Mouse (Mus musculus): ENCODE measurements around the gene Zc3h4. TPM values are rescaled to one million over a fixed set of nuclear protein-coding genes. Genes with fewer than 3 reads are reported as not detected.
"Not testable (repeated sequence)": the region's sequence is repeated elsewhere in the genome, so short reads cannot be mapped to it uniquely, and the experiment has no call there.

Gene Zc3h4
- polyA plus RNA-seq, 1 experiment from 2014 or later = 12.9 TPM

DNA sequence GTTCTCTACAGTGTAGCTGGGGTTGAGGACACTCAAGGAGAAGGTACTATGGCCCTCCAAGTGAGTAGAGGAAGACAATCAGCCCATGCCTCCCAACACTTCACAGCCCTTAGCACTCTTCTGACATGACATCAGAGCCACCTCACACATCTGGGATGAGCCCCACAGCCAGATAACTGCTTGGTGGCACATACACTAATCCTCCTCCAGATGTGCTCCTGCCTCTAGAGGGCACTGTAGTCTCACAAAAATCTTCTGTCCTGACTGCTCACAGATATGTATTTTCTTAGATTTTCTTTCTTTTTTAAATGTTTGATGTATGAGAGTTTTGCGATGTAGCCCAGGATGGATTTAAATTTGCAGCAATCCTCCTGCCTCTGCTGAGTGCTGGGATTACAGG is 24.2 kb upstream of the Zc3h4 start:
- no peak for ATAC-seq
- Histone ChIP-seq H3K9me3 (ENCODE audit: control insufficient read depth) (no peaks in the 10 kb centered on the region), H3K36me3 (ENCODE audit: control insufficient read depth, insufficient read depth) (peaks cover 31% of the 10 kb centered on the region)

DNA sequence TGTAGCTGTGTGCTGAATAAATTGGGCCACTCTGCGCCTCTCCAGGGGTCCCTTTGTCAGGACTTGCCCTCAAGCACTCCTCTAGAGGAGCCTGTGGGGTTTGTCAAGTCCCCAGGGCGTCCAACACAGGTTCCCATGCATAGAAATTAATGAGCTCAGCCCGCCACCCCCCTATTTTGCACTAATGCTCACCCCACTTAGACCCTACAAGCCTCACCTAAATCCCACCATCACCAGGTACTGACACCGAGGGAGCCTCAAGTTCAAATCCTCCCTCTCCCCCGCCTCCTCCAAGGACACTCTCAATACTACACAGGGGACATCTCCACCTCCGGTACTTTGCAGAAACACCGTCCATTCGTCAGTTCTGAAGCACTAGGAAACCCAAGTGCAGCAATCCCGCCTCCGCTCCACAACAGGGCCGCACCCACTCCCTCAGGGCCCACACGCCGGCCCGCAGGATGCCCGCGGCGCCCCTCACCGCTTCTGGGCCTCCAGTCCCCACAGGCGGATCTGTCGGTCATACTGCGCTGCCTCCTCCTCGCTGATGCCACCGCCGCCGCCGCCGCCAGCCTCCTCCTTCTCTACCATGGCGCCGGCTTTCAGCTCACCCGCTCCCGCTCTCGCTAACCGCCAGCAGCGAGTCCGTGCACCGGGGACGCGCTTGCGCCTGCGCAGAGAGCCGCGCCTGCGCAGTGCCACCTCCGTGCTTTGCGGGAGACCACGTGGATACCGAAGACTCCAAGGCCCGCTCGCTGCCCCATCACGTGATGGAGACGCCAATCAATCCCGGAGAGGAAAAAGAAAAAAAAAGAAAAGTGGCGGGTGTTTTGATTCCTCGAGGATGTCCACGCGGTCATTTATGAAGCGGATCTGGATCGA is 13.3 kb upstream of the Zc3h4 start, which contains the start of gene Sae1:
Gene Sae1 (minus strand): TSS at position 647 of the 882 bp plus-strand sequence.
- peak within 1 kb of the TSS; percentile 72 for H3K4me3 ChIP-seq (ENCODE audit: low read depth, low read length)
- no peaks in the 10 kb centered on the region for H3K27me3 ChIP-seq (replicated peaks; ENCODE audit: control insufficient read depth, insufficient read depth, low read length)
- peak within 1 kb of the TSS; percentile 76 for H3K4me2 ChIP-seq (replicated peaks; ENCODE audit: low read depth)
- no peaks in the 10 kb centered on the region for H3K36me3 ChIP-seq (ENCODE audit: control insufficient read depth, insufficient read depth)
- under 1% methylated on average over 58 of the region's 58 CpGs for WGBS
- peak within 1 kb of the TSS; percentile 77 for H3K27ac ChIP-seq (ENCODE audit: low read depth, low read length)
- H3K4me1 ChIP-seq (replicated peaks; ENCODE audit: control insufficient read depth, insufficient read depth, low read length) = peaks cover 4% of the 10 kb centered on the region
- no peaks in the 10 kb centered on the region for H3K9me3 ChIP-seq (ENCODE audit: control insufficient read depth)
- peak within 1 kb of the TSS; percentile 58 for H3K9ac ChIP-seq (ENCODE audit: low read depth, low read length)
- peak; percentile 97 for ATAC-seq
- no peak for TF ChIP-seq CTCF (IDR thresholded peaks at IDR 0.05; ENCODE audit: low read depth)

More for the DNA sequence above, 24.2 kb upstream of the Zc3h4 start:
- H3K27me3 ChIP-seq (replicated peaks; ENCODE audit: control insufficient read depth, insufficient read depth, low read length) = no peaks in the 10 kb centered on the region
- TF ChIP-seq CTCF (IDR thresholded peaks at IDR 0.05; ENCODE audit: low read depth) = peak; percentile 75
- 0 out of 2 replicates have a peak, but pooled peaks cover 3% of the 10 kb centered on the region for H3K4me1 ChIP-seq (replicated peaks; ENCODE audit: control insufficient read depth, insufficient read depth, low read length)
- H3K4me2 ChIP-seq (replicated peaks; ENCODE audit: low read depth) = no peak overlapping the region
- 90% methylated on average over 1 of the region's 1 CpGs for WGBS
- H3K9ac ChIP-seq (ENCODE audit: low read depth, low read length) = no peak overlapping the region
- no peak overlapping the region for H3K27ac ChIP-seq (ENCODE audit: low read depth, low read length)
- H3K4me3 ChIP-seq (ENCODE audit: low read depth, low read length) = no peak overlapping the region

DNA sequence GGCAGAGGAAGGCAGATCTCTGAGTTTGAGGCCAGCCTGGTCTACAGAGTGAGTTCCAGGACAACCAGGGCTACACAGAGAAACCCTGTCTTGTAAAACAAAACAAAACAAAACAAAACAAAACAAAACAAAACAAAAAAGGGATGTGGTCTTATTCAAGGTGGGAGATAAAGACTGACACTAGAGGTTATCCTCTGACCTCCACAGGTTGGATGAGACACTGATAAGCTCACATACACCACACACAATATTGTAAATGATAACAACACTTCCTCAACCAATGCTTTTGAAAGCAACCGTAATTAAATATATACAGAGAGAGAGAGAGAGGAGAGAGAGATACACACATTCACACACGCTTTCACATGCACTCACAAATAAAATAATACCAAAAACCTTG is 10.8 kb upstream of the Zc3h4 start:
- 74% methylated on average over 2 of the region's 2 CpGs for WGBS
- H3K27ac ChIP-seq (ENCODE audit: low read depth, low read length); H3K4me2 ChIP-seq (replicated peaks; ENCODE audit: low read depth); H3K9me3 ChIP-seq (ENCODE audit: control insufficient read depth); ATAC-seq; H3K4me3 ChIP-seq (ENCODE audit: low read depth, low read length); H3K9ac ChIP-seq (ENCODE audit: low read depth, low read length); H3K36me3 ChIP-seq (ENCODE audit: control insufficient read depth, insufficient read depth); H3K27me3 ChIP-seq (replicated peaks; ENCODE audit: control insufficient read depth, insufficient read depth, low read length); H3K4me1 ChIP-seq (replicated peaks; ENCODE audit: control insufficient read depth, insufficient read depth, low read length): not testable (repeated sequence)

DNA sequence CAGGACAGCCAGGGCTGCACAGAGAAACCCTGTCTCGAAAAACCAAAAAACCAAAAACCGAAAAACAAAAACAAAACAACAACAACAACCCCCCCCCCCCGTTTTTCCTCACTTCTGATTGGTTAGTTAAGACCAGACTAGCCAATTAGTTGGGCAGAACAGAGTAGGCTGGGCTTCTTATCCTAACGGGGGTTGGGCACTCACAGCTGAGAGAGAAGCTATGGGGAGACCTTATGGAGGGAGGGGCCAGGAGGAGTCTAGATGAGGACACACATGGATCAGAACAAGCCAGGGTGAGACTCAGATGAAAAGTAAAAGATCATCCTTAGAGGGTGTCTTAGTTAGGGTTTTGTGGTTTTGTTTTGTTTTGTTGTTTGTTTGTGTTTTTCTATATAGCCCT is 7.8 kb upstream of the Zc3h4 start:
- no peak for TF ChIP-seq CTCF (IDR thresholded peaks at IDR 0.05; ENCODE audit: low read depth)
- no peak overlapping the region for H3K4me3 ChIP-seq (ENCODE audit: low read depth, low read length)
- WGBS = 49% methylated on average over 4 of the region's 4 CpGs
- H3K36me3 ChIP-seq (ENCODE audit: control insufficient read depth, insufficient read depth) = no peaks in the 10 kb centered on the region
- ATAC-seq = no peak
- H3K9me3 ChIP-seq (ENCODE audit: control insufficient read depth) = no peaks in the 10 kb centered on the region
- no peaks in the 10 kb centered on the region for H3K27me3 ChIP-seq (replicated peaks; ENCODE audit: control insufficient read depth, insufficient read depth, low read length)
- H3K4me2 ChIP-seq (replicated peaks; ENCODE audit: low read depth) = no peak overlapping the region
- no peak overlapping the region for H3K9ac ChIP-seq (ENCODE audit: low read depth, low read length)
- H3K4me1 ChIP-seq (replicated peaks; ENCODE audit: control insufficient read depth, insufficient read depth, low read length) = no peaks in the 10 kb centered on the region
- no peak overlapping the region for H3K27ac ChIP-seq (ENCODE audit: low read depth, low read length)

DNA sequence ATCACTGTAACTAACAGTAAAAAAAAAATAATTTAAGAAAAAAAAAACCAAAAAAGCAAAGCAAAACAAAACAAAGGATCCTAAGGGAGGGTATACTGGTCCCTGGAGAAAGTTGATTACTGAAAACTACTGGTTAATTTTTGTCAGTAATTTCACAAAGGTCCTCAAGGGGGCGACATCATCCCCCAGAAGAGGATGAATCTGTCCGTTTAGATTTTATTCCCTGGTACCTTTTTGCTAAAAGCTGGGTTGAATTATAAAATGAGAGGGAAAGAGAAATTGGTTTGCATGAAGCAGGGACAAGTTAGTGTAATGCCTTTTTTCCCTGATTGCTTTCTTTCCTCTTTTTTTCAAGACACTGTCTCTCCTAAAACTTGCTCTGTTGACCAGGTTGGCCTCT is 4.8 kb upstream of the Zc3h4 start:
- Histone ChIP-seq H3K4me1 (replicated peaks; ENCODE audit: control insufficient read depth, insufficient read depth, low read length) (peaks cover 6% of the 10 kb centered on the region; the same call in 1 of the 2 replicates), H3K9ac (ENCODE audit: low read depth, low read length) (no peak overlapping the region), H3K9me3 (ENCODE audit: control insufficient read depth) (no peaks in the 10 kb centered on the region), H3K36me3 (ENCODE audit: control insufficient read depth, insufficient read depth) (no peaks in the 10 kb centered on the region), H3K27me3 (replicated peaks; ENCODE audit: control insufficient read depth, insufficient read depth, low read length) (no peaks in the 10 kb centered on the region), H3K4me3 (ENCODE audit: low read depth, low read length) (no peak overlapping the region), H3K4me2 (replicated peaks; ENCODE audit: low read depth) (no peak overlapping the region), H3K27ac (ENCODE audit: low read depth, low read length) (no peak overlapping the region)
- TF ChIP-seq CTCF (IDR thresholded peaks at IDR 0.05; ENCODE audit: low read depth) = peak; percentile 82
- no peak for ATAC-seq
- 1% methylated on average over 2 of the region's 2 CpGs for WGBS

DNA sequence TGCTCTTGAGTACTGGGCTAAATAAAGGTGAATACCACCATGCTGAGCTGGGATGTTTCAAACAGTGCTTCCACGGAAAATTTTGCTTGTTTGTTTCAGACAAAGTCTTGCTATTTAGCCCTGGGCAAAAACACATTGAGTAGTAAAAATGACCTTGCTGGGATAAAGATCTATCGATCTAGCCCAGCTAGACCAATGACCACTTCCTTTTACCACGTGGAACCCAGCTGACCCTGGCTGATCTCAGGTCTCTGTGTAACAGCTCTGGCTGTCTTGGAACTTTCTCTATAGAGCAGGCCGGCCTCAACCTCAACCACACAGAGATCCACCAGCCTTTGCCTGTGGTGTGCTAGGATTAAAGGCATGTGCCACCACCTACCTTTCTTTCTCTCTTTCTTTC is 3.2 kb upstream of the Zc3h4 start:
- H3K4me3 ChIP-seq (ENCODE audit: low read depth, low read length) = no peak overlapping the region
- H3K27me3 ChIP-seq (replicated peaks; ENCODE audit: control insufficient read depth, insufficient read depth, low read length) = no peaks in the 10 kb centered on the region
- no peaks in the 10 kb centered on the region for H3K9me3 ChIP-seq (ENCODE audit: control insufficient read depth)
- no peak for ATAC-seq
- H3K4me1 ChIP-seq (replicated peaks; ENCODE audit: control insufficient read depth, insufficient read depth, low read length) = peaks cover 6% of the 10 kb centered on the region; the same call in 1 of the 2 replicates
- TF ChIP-seq CTCF (IDR thresholded peaks at IDR 0.05; ENCODE audit: low read depth) = no peak
- H3K9ac ChIP-seq (ENCODE audit: low read depth, low read length) = no peak overlapping the region
- no peak overlapping the region for H3K4me2 ChIP-seq (replicated peaks; ENCODE audit: low read depth)
- H3K27ac ChIP-seq (ENCODE audit: low read depth, low read length) = 0 out of 2 replicates have a peak overlapping the region, but pooled peaks have one; percentile 28
- H3K36me3 ChIP-seq (ENCODE audit: control insufficient read depth, insufficient read depth) = no peaks in the 10 kb centered on the region
- 66% methylated on average over 4 of the region's 4 CpGs for WGBS
